Mouse (Mus musculus) midbrain, embryonic 14.5 days (tissue): ENCODE data around the gene 3110021N24Rik. TPM values are rescaled to one million over a fixed set of nuclear protein-coding genes. Genes with fewer than 3 reads are reported as not detected.

Source experiments
- ATAC-seq: fragments of 200-750 bp; cut with Nextera tagmentation; 2 replicates; pipeline ENCODE4 v1.8.0; 2017; ENCODE audit warnings: moderate number of reproducible peaks, moderate library complexity; ENCODE audit not compliant: low FRiP score, low TSS enrichment
- DNase-seq: peaks from one replicate; pipeline ENCODE4 v3.0.0-alpha.2; 2015
- H3K27ac ChIP-seq: fragments of 300-500 bp; sonication (generic); replicated peaks from 2 replicates; pipeline ENCODE4 v1.5.1; 2014; ENCODE audit warnings: mild to moderate bottlenecking, low read depth, low read length, moderate library complexity
- H3K27me3 ChIP-seq: fragments of 300-500 bp; sonication (generic); 2 replicates; pipeline ENCODE4 v1.6.1; 2014; ENCODE audit warnings: low read length, control low read depth, mixed read lengths; ENCODE audit not compliant: control insufficient read depth, insufficient read depth
- H3K36me3 ChIP-seq: fragments of 300-500 bp; sonication (generic); 2 replicates; pipeline ENCODE4 v1.6.1; 2014; ENCODE audit warnings: low read length, control low read depth; ENCODE audit not compliant: control insufficient read depth, insufficient read depth
- H3K4me1 ChIP-seq: fragments of 300-500 bp; sonication (generic); 2 replicates; pipeline ENCODE4 v1.6.1; 2014; ENCODE audit warnings: mild to moderate bottlenecking, antibody characterized with exemption, low read length, control low read depth; ENCODE audit not compliant: control insufficient read depth, insufficient read depth
- H3K4me2 ChIP-seq: fragments of 300-500 bp; sonication (generic); 2 replicates; pipeline ENCODE4 v1.6.1; 2014; ENCODE audit warnings: mild to moderate bottlenecking, low read length, moderate library complexity
- H3K4me3 ChIP-seq: fragments of 300-500 bp; sonication (generic); replicated peaks from 2 replicates; pipeline ENCODE4 v1.5.1; 2014; ENCODE audit warnings: low read depth, low read length
- H3K9ac ChIP-seq: fragments of 300-500 bp; sonication (generic); replicated peaks from 2 replicates; pipeline ENCODE4 v1.6.1; 2014; ENCODE audit warnings: mild to moderate bottlenecking, low read length, moderate library complexity
- H3K9me3 ChIP-seq: fragments of 300-500 bp; sonication (generic); 2 replicates; pipeline ENCODE4 v1.6.1; 2016; ENCODE audit warnings: low read length, control low read depth, mixed read lengths; ENCODE audit not compliant: control insufficient read depth
- WGBS: fragments of 180-500 bp; shearing (Covaris S2); extraction: QIAGEN DNeasy Blood & Tissue Kit; methylation state at CpG from one replicate; pipeline ENCODE4 v1.1.7; 2014; 5-methylcytosine and 5-hydroxymethylcytosine counted together
- polyA plus RNA-seq: library from polyadenylated mRNA; unstranded; fragments of >200 nt; fragmentation: Nextera tagmentation; extraction: Ambion mirVana; gene quantifications from 2 replicates; pipeline ENCODE4 v1.2.1, GENCODE M21; 2014

The 3110021N24Rik gene
- polyA plus RNA-seq, 1 experiment from 2014 or later, result 1.1 TPM

GRCm38 (mm10) chr4:108811142-108811541 lies 91.7 kb downstream of the 3110021N24Rik start:
- WGBS, result 71% methylated on average over 4 of the region's 4 CpGs

GRCm38 (mm10) chr4:108811550-108811949 lies 92.1 kb downstream of the 3110021N24Rik start:
- no peaks in the 10 kb centered on the region for H3K9me3 ChIP-seq

More at GRCm38 (mm10) chr4:108811142-108811541, 91.7 kb downstream of the 3110021N24Rik start:
- H3K4me3 ChIP-seq, result no peak overlapping the region
- no peaks in the 10 kb centered on the region for H3K9me3 ChIP-seq
- DNase-seq (peak; percentile 4), ATAC-seq (no peak)
- H3K4me2 ChIP-seq, result no peak overlapping the region
- H3K27ac ChIP-seq, result no peak overlapping the region
- H3K4me1 ChIP-seq, result no peaks in the 10 kb centered on the region
- no peak overlapping the region for H3K9ac ChIP-seq
- peaks cover 14% of the 10 kb centered on the region for H3K36me3 ChIP-seq
- no peaks in the 10 kb centered on the region for H3K27me3 ChIP-seq

GRCm38 (mm10) chr4:108825677-108826076 lies 106.2 kb downstream of the 3110021N24Rik start:
- WGBS, result 94% methylated on average over 3 of the region's 3 CpGs
- peaks cover 81% of the 10 kb centered on the region for H3K36me3 ChIP-seq

More at GRCm38 (mm10) chr4:108811550-108811949, 92.1 kb downstream of the 3110021N24Rik start:
- 48% methylated on average over 6 of the region's 6 CpGs for WGBS
- no peak overlapping the region for H3K4me2 ChIP-seq
- H3K4me1 ChIP-seq, result no peaks in the 10 kb centered on the region
- no peak for ATAC-seq
- H3K27me3 ChIP-seq, result no peaks in the 10 kb centered on the region
- H3K4me3 ChIP-seq, result no peak overlapping the region
- no peak overlapping the region for H3K27ac ChIP-seq
- H3K36me3 ChIP-seq, result peaks cover 14% of the 10 kb centered on the region
- DNase-seq, result no peak
- H3K9ac ChIP-seq, result no peak overlapping the region

GRCm38 (mm10) chr4:108826096-108826495 lies 106.6 kb downstream of the 3110021N24Rik start:
- no peaks in the 10 kb centered on the region for H3K27me3 ChIP-seq
- DNase-seq (no peak), ATAC-seq (no peak)
- no peak overlapping the region for H3K27ac ChIP-seq
- 96% methylated on average over 1 of the region's 1 CpGs for WGBS
- no peaks in the 10 kb centered on the region for H3K9me3 ChIP-seq
- H3K36me3 ChIP-seq, result peaks cover 77% of the 10 kb centered on the region
- no peak overlapping the region for H3K4me3 ChIP-seq
- H3K9ac ChIP-seq, result no peak overlapping the region
- H3K4me2 ChIP-seq, result no peak overlapping the region
- peaks cover 5% of the 10 kb centered on the region for H3K4me1 ChIP-seq

More at GRCm38 (mm10) chr4:108825677-108826076, 106.2 kb downstream of the 3110021N24Rik start:
- no peak for ATAC-seq
- no peaks in the 10 kb centered on the region for H3K9me3 ChIP-seq
- H3K27me3 ChIP-seq, result no peaks in the 10 kb centered on the region
- no peak overlapping the region for H3K27ac ChIP-seq
- H3K4me3 ChIP-seq, result no peak overlapping the region
- H3K4me2 ChIP-seq, result no peak overlapping the region
- H3K4me1 ChIP-seq, result peaks cover under 1% of the 10 kb centered on the region; the same call in 1 of the 2 replicates
- no peak overlapping the region for H3K9ac ChIP-seq
- no peak for DNase-seq

GRCm38 (mm10) chr4:108826643-108827042 lies 107.2 kb downstream of the 3110021N24Rik start:
- H3K36me3 ChIP-seq, result peaks cover 72% of the 10 kb centered on the region
- H3K4me1 ChIP-seq, result peaks cover 10% of the 10 kb centered on the region
- WGBS, result 94% methylated on average over 2 of the region's 2 CpGs
- H3K4me3 ChIP-seq, result no peak overlapping the region
- no peaks in the 10 kb centered on the region for H3K27me3 ChIP-seq
- ATAC-seq (no peak), DNase-seq (no peak)
- no peak overlapping the region for H3K4me2 ChIP-seq
- H3K9me3 ChIP-seq, result no peaks in the 10 kb centered on the region
- no peak overlapping the region for H3K27ac ChIP-seq
- H3K9ac ChIP-seq, result no peak overlapping the region

GRCm38 (mm10) chr4:108830698-108831097 lies 111.2 kb downstream of the 3110021N24Rik start:
- Histone ChIP-seq H3K4me3 (no peak overlapping the region), H3K27me3 (no peaks in the 10 kb centered on the region), H3K9me3 (no peaks in the 10 kb centered on the region), H3K4me2 (peak overlapping the region; percentile 65), H3K4me1 (peaks cover 22% of the 10 kb centered on the region), H3K27ac (no peak overlapping the region), H3K36me3 (peaks cover 40% of the 10 kb centered on the region), H3K9ac (no peak overlapping the region; the same call in 1 of the 2 replicates)
- 84% methylated on average over 1 of the region's 1 CpGs for WGBS
- ATAC-seq (no peak), DNase-seq (no peak)

Other genes starting within 250 kb of the 3110021N24Rik start
- 77.2 and 88.0 TPM in 2 replicates for gene Prpf38a, start 140.3 kb upstream of the 3110021N24Rik start, polyA plus RNA-seq
- gene Orc1, start 140.2 kb upstream of the 3110021N24Rik start, polyA plus RNA-seq, result 1.5 and 2.1 TPM in 2 replicates
- 21.1 and 25.3 TPM in 2 replicates for gene Cc2d1b, start 99.7 kb upstream of the 3110021N24Rik start, polyA plus RNA-seq
- gene Zfyve9, start 61.1 kb downstream of the 3110021N24Rik start, polyA plus RNA-seq, result 7.9 and 13.6 TPM in 2 replicates
- 243 and 255 TPM in 2 replicates for gene Btf3l4, start 114.0 kb downstream of the 3110021N24Rik start, polyA plus RNA-seq
- 72.8 and 79.0 TPM in 2 replicates for gene Txndc12, start 115.0 kb downstream of the 3110021N24Rik start, polyA plus RNA-seq
- 24.4 and 27.6 TPM in 2 replicates for gene Kti12, start 128.1 kb downstream of the 3110021N24Rik start, polyA plus RNA-seq
- gene A730015C16Rik, start 129.0 kb downstream of the 3110021N24Rik start, polyA plus RNA-seq, result 1.8 and 2.2 TPM in 2 replicates
- gene Rab3b, start 159.4 kb downstream of the 3110021N24Rik start, polyA plus RNA-seq, result 110 and 140 TPM in 2 replicates